Mouse (Mus musculus) liver, embryonic 14.5 days (tissue): ENCODE data around the gene Ppm1l. TPM values are rescaled to one million over a fixed set of nuclear protein-coding genes. Genes with fewer than 3 reads are reported as not detected.

ENCODE experiments used
- ATAC-seq: fragments of 200-750 bp; cut with Nextera tagmentation; 2 replicates; pipeline ENCODE4 v1.8.0; 2017; ENCODE audit warnings: moderate number of reproducible peaks, mild to moderate bottlenecking, moderate library complexity; ENCODE audit not compliant: insufficient read depth
- DNase-seq, 3 experiments: peaks; one replicate each; pipeline ENCODE4 v3.0.0-alpha.2; 2012 to 2013; ENCODE audit warnings: low read depth in 3 of 3, low spot score in 3 of 3
- H3K27ac ChIP-seq: fragments of 300-500 bp; sonication (generic); 2 replicates; pipeline ENCODE4 v1.5.1; 2014; ENCODE audit warnings: moderate library complexity, mild to moderate bottlenecking, control low read depth, inconsistent platforms
- H3K27me3 ChIP-seq: fragments of 300-500 bp; sonication (generic); 2 replicates; pipeline ENCODE4 v1.6.1; 2014; ENCODE audit warnings: mild to moderate bottlenecking, low read length, moderate library complexity; ENCODE audit not compliant: control insufficient read depth, insufficient read depth
- H3K36me3 ChIP-seq: fragments of 300-500 bp; sonication (generic); replicated peaks from 2 replicates; pipeline ENCODE4 v1.6.1; 2014; ENCODE audit warnings: low read depth; ENCODE audit not compliant: control insufficient read depth, insufficient read depth
- H3K4me1 ChIP-seq, 2 experiments: fragments of 200-500 bp in 1 of 2; fragments of 300-500 bp in 1 of 2; sonication (generic) in 1 of 2; replicated peaks; 2 replicates each; pipeline ENCODE4 v1.6.1; 2012 to 2014; ENCODE audit warnings: antibody characterized with exemption in 1 of 2, inconsistent platforms in 1 of 2, low read length in 1 of 2; ENCODE audit not compliant: control insufficient read depth in 2 of 2, insufficient read depth in 2 of 2
- H3K4me2 ChIP-seq: fragments of 300-500 bp; sonication (generic); 2 replicates; pipeline ENCODE4 v1.6.1; 2014; ENCODE audit warnings: low read depth, mild to moderate bottlenecking, control low read depth, moderate library complexity
- H3K4me3 ChIP-seq, 2 experiments: fragments of 200-500 bp in 1 of 2; fragments of 300-500 bp in 1 of 2; sonication (generic) in 1 of 2; 2 replicates each; pipeline ENCODE4 v1.5.1; 2012 to 2014; ENCODE audit warnings: low read depth in 2 of 2, low read length in 2 of 2, mild to moderate bottlenecking in 2 of 2, control low read depth in 1 of 2, inconsistent platforms in 1 of 2, moderate library complexity in 1 of 2; ENCODE audit not compliant: insufficient read depth in 1 of 2
- H3K9ac ChIP-seq: fragments of 300-500 bp; sonication (generic); replicated peaks from 2 replicates; pipeline ENCODE4 v1.6.1; 2014; ENCODE audit warnings: mild to moderate bottlenecking, control low read depth, moderate library complexity
- H3K9me3 ChIP-seq: fragments of 300-500 bp; sonication (generic); 2 replicates; pipeline ENCODE4 v1.6.1; 2016; ENCODE audit warnings: low read length, mixed read lengths; ENCODE audit not compliant: control insufficient read depth
- CTCF ChIP-seq: IDR thresholded peaks from 2 replicates; pipeline ENCODE4 v1.5.1; 2016; ENCODE audit warnings: antibody characterized with exemption, low read depth, control low read depth
- EP300 ChIP-seq: IDR thresholded peaks from 2 replicates; pipeline ENCODE4 v1.6.1; 2016; ENCODE audit warnings: antibody characterized with exemption, low read depth
- WGBS: fragments of 180-500 bp; shearing (Covaris S2); extraction: QIAGEN DNeasy Blood & Tissue Kit; methylation state at CpG from one replicate; pipeline ENCODE4 v1.1.7; 2014; ENCODE audit not compliant: insufficient replicate concordance; 5-methylcytosine and 5-hydroxymethylcytosine counted together
- polyA plus RNA-seq, 2 experiments: library from polyadenylated mRNA; depleted of rRNA in 1 of 2; stranded (reverse) in 1 of 2; unstranded in 1 of 2; fragments of >200 nt; fragmentation: Nextera tagmentation in 1 of 2; extraction: Ambion mirVana in 1 of 2; gene quantifications; 2 replicates each; pipeline versions ENCODE4 v1.2.1 to v1.2.3; 2012 to 2014

Gene Ppm1l
- polyA plus RNA-seq, 2 experiments = 2.4 to 3.7 TPM

- H3K4me1 ChIP-seq = peaks cover 20 to 29% of the 10 kb centered on the region in 2 experiments
- WGBS = 78% methylated on average over 4 of the region's 4 CpGs
- H3K4me3 ChIP-seq = no peak overlapping the region
- no peak for DNase-seq
- H3K36me3 ChIP-seq = no peaks in the 10 kb centered on the region
- no peak for ATAC-seq
- no peaks in the 10 kb centered on the region for H3K27me3 ChIP-seq
- H3K27ac ChIP-seq = no peak overlapping the region
- no peak for TF ChIP-seq CTCF
- TF ChIP-seq EP300 = no peak
- H3K4me2 ChIP-seq = no peak overlapping the region
- H3K9me3 ChIP-seq = no peaks in the 10 kb centered on the region
- no peak overlapping the region for H3K9ac ChIP-seq
These were observed 29.9 kb downstream of the Ppm1l start for GRCm38 (mm10) chr3:69346514-69346913.

- no peak overlapping the region for H3K4me2 ChIP-seq
These were observed 31.7 kb downstream of the Ppm1l start for GRCm38 (mm10) chr3:69348197-69348920.

GRCm38 (mm10) chr3:69348921-69349237 lies 32.2 kb downstream of the Ppm1l start:
- Histone ChIP-seq H3K36me3 (no peaks in the 10 kb centered on the region), H3K4me1 (peaks cover 0 to 11% of the 10 kb centered on the region in 2 experiments; a peak in 2 of 4 replicates), H3K27me3 (no peaks in the 10 kb centered on the region), H3K9ac (no peak overlapping the region), H3K9me3 (no peaks in the 10 kb centered on the region), H3K27ac (no peak overlapping the region), H3K4me2 (no peak overlapping the region), H3K4me3 (no peak overlapping the region)
- DNase-seq = no peak
- 55% methylated on average over 4 of the region's 4 CpGs for WGBS
- TF ChIP-seq EP300 = no peak
- no peak for ATAC-seq

More at GRCm38 (mm10) chr3:69348197-69348920, 31.7 kb downstream of the Ppm1l start:
- H3K9ac ChIP-seq = no peak overlapping the region
- no peaks in the 10 kb centered on the region for H3K27me3 ChIP-seq
- DNase-seq = no peak
- WGBS = 73% methylated on average over 11 of the region's 11 CpGs
- no peak overlapping the region for H3K4me3 ChIP-seq
- no peak overlapping the region for H3K27ac ChIP-seq
- peak; percentile 28; the same call in 1 of the 2 replicates for TF ChIP-seq CTCF
- TF ChIP-seq EP300 = no peak
- peaks cover 3 to 15% of the 10 kb centered on the region in 2 experiments for H3K4me1 ChIP-seq
- no peak for ATAC-seq
- no peaks in the 10 kb centered on the region for H3K9me3 ChIP-seq
- H3K36me3 ChIP-seq = no peaks in the 10 kb centered on the region

- no peak overlapping the region for H3K9ac ChIP-seq
- 85% methylated on average over 6 of the region's 6 CpGs for WGBS
- H3K27me3 ChIP-seq = no peaks in the 10 kb centered on the region
- no peak overlapping the region for H3K27ac ChIP-seq
- H3K9me3 ChIP-seq = no peaks in the 10 kb centered on the region
- no peaks in the 10 kb centered on the region for H3K36me3 ChIP-seq
- ATAC-seq = no peak
- TF ChIP-seq EP300 (no peak), CTCF (no peak)
- peaks cover 0 to 11% of the 10 kb centered on the region in 2 experiments; a peak in 2 of 4 replicates for H3K4me1 ChIP-seq
- no peak overlapping the region for H3K4me3 ChIP-seq
- no peak for DNase-seq
- no peak overlapping the region for H3K4me2 ChIP-seq
These were observed 33.3 kb downstream of the Ppm1l start for GRCm38 (mm10) chr3:69349973-69350372.

DNA sequence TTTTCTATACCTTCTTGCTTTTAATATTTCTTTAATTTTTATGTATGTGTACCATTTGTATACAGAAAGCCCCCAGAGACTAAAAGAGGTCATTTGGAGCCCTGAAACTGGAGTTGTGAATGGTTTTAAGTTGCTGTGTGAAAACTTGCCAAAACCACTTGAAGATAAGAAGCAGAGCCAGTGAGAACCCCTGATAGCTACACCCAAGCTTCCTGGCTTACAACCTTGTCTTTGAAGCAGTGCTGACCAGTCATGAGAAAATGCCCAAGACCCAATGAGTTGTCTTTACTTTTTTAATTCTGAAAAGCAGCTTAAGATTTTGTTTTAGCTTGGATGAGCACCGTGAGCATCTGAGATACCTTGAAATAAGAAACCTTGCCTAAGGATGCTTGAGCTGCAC lies 35.5 kb downstream of the Ppm1l start:
- H3K4me3 ChIP-seq = no peak overlapping the region
- 61% methylated on average over 1 of the region's 1 CpGs for WGBS
- TF ChIP-seq EP300 = no peak
- TF ChIP-seq CTCF = no peak
- no peaks in the 10 kb centered on the region for H3K27me3 ChIP-seq
- peaks cover 0 to 11% of the 10 kb centered on the region in 2 experiments; a peak in 3 of 4 replicates for H3K4me1 ChIP-seq
- no peak for ATAC-seq
- no peak overlapping the region for H3K9ac ChIP-seq
- DNase-seq = no peak
- H3K27ac ChIP-seq = no peak overlapping the region
- no peak overlapping the region for H3K4me2 ChIP-seq
- no peaks in the 10 kb centered on the region for H3K9me3 ChIP-seq
- H3K36me3 ChIP-seq = no peaks in the 10 kb centered on the region
